Mouse (Mus musculus) left cerebral cortex, adult 2 months (tissue): ENCODE measurements at regions not wholly inside any gene's neighbourhood (a gene's known extent, or its start where the extent isn't known, plus 50 kb on each side); places are given as distances from the start of the nearest gene placed in this dataset.

Experiments used
- DNase-seq, 2 experiments: peaks; one replicate each; pipeline ENCODE4 v3.0.0; 2021 to 2022; ENCODE audit warnings: low spot score in 2 of 2, mixed read lengths in 1 of 2; ENCODE audit errors: extremely low spot score in 1 of 2
- H3K27ac ChIP-seq: fragments of 200-600 bp; 2 replicates; pipeline ENCODE4 v1.8.1; 2022
- H3K4me3 ChIP-seq: fragments of 200-600 bp; 2 replicates; pipeline ENCODE4 v1.8.1; 2022
- CTCF ChIP-seq: fragments of 200-600 bp; IDR thresholded peaks from 2 replicates; pipeline ENCODE4 v1.8.1; 2022; ENCODE audit warnings: antibody characterized with exemption, mild to moderate bottlenecking, moderate library complexity
- intact Hi-C: fragments of 180-260 bp; cut with DNase I; formaldehyde crosslinking; loops from one replicate; pipeline ENCODE4 v1.15.1; 2025

- H3K4me3 ChIP-seq, result no peak overlapping the region
- no peak for TF ChIP-seq CTCF
- no peak overlapping the region for H3K27ac ChIP-seq
- no peak for DNase-seq
- intact Hi-C loops, result no loop called here
Measured at GRCm38 (mm10) chr3:41173561-41173960, 90.7 kb upstream of the Pgrmc2 start.

- H3K27ac ChIP-seq, result no peak overlapping the region
- intact Hi-C loops, result no loop called here
- no peak for TF ChIP-seq CTCF
- no peak for DNase-seq
- H3K4me3 ChIP-seq, result no peak overlapping the region
Measured at GRCm38 (mm10) chr3:41172306-41173215, 89.7 kb upstream of the Pgrmc2 start.

GRCm38 (mm10) chr3:41171772-41172171 lies 88.9 kb upstream of the Pgrmc2 start:
- Histone ChIP-seq H3K4me3 (no peak overlapping the region), H3K27ac (no peak overlapping the region)
- DNase-seq, result no peak
- intact Hi-C loops, result no loop called here
- no peak for TF ChIP-seq CTCF

GRCm38 (mm10) chr3:41171310-41171709 lies 88.5 kb upstream of the Pgrmc2 start:
- intact Hi-C loops, result no loop called here
- Histone ChIP-seq H3K27ac (no peak overlapping the region), H3K4me3 (no peak overlapping the region)
- no peak for DNase-seq
- no peak for TF ChIP-seq CTCF

GRCm38 (mm10) chr3:41170566-41170965 lies 87.7 kb upstream of the Pgrmc2 start:
- DNase-seq, result no peak
- H3K4me3 ChIP-seq, result no peak overlapping the region
- H3K27ac ChIP-seq, result no peak overlapping the region
- TF ChIP-seq CTCF, result no peak
- intact Hi-C loops, result no loop called here

GRCm38 (mm10) chr3:41169430-41169829 lies 86.6 kb upstream of the Pgrmc2 start:
- no peak overlapping the region for H3K4me3 ChIP-seq
- H3K27ac ChIP-seq, result no peak overlapping the region
- TF ChIP-seq CTCF, result no peak
- intact Hi-C loops, result no loop called here
- no peak for DNase-seq

GRCm38 (mm10) chr3:41168181-41168967 lies 85.5 kb upstream of the Pgrmc2 start:
- H3K4me3 ChIP-seq, result no peak overlapping the region
- peak; percentile 31 for TF ChIP-seq CTCF
- H3K27ac ChIP-seq, result no peak overlapping the region
- intact Hi-C loops, result no loop called here
- DNase-seq, result no peak

GRCm38 (mm10) chr3:41167476-41167875 lies 84.6 kb upstream of the Pgrmc2 start:
- intact Hi-C loops, result no loop called here

GRCm38 (mm10) chr3:41164736-41165135 lies 81.9 kb upstream of the Pgrmc2 start:
- DNase-seq, result no peak
- TF ChIP-seq CTCF, result no peak
- intact Hi-C loops, result no loop called here
- no peak overlapping the region for H3K4me3 ChIP-seq
- no peak overlapping the region for H3K27ac ChIP-seq

More at GRCm38 (mm10) chr3:41167476-41167875, 84.6 kb upstream of the Pgrmc2 start:
- TF ChIP-seq CTCF, result no peak
- Histone ChIP-seq H3K27ac (no peak overlapping the region), H3K4me3 (no peak overlapping the region)
- DNase-seq, result no peak

GRCm38 (mm10) chr3:41163767-41164166 lies 80.9 kb upstream of the Pgrmc2 start:
- no peak overlapping the region for H3K4me3 ChIP-seq
- TF ChIP-seq CTCF, result no peak
- DNase-seq, result no peak
- intact Hi-C loops, result no loop called here
- no peak overlapping the region for H3K27ac ChIP-seq

- Histone ChIP-seq H3K27ac (no peak overlapping the region), H3K4me3 (no peak overlapping the region)
- DNase-seq, result no peak
- no peak for TF ChIP-seq CTCF
- intact Hi-C loops, result no loop called here
Measured at GRCm38 (mm10) chr3:41162514-41162913, 79.7 kb upstream of the Pgrmc2 start.

GRCm38 (mm10) chr3:41160648-41161047 lies 77.8 kb upstream of the Pgrmc2 start:
- H3K27ac ChIP-seq, result no peak overlapping the region
- TF ChIP-seq CTCF, result peak; percentile 12
- intact Hi-C loops, result no loop called here
- DNase-seq, result no peak
- no peak overlapping the region for H3K4me3 ChIP-seq
